20 mouse cellular contexts compared by ENCODE assay signal in the genomic region with DNA sequence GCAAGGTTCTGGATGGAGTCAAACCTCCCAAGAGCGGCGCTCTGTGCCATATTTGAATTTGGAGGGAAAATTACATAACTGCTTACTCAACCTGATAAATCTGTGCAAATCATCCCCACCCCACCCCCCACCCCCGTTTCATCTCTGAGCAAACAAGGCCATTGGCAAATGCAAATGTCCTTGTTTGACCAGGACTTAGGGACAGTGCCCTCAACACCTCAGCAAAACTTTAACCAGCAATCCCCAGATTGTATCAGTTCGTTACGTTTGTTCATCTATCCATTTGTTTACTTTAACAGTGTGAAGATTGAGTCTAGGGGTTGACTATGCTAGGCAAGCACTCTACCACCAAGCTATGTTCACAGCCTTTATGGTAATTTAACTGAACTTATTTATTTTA.
"Had no signal": no experiment of that assay in that cellular context is flagged by ENCODE, and none has a peak within 500 bp of the region (broad histone marks: within the 10 kb centered on the region; RNA-seq: fewer than 3 reads in every experiment).

No protein-coding gene starts in this region.

- H3K4me1 ChIP-seq: midbrain, embryonic 13.5 days; neural tube, embryonic 12.5 days; neural tube, embryonic 15.5 days had no signal

- H3K27me3 ChIP-seq: kidney, embryonic 15.5 days; midbrain, embryonic 13.5 days; neural tube, embryonic 12.5 days; neural tube, embryonic 15.5 days had no signal

- H3K9ac ChIP-seq: kidney, embryonic 15.5 days; lung, embryonic 14.5 days; midbrain, embryonic 13.5 days; neural tube, embryonic 12.5 days; neural tube, embryonic 15.5 days had no signal

- H3K4me3 ChIP-seq: kidney, embryonic 15.5 days; midbrain, embryonic 13.5 days; neural tube, embryonic 12.5 days; neural tube, embryonic 15.5 days had no signal

- H3K27ac ChIP-seq: hindbrain, postnatal 0 days; kidney, embryonic 15.5 days; macrophage; midbrain, embryonic 13.5 days; neural tube, embryonic 12.5 days; neural tube, embryonic 15.5 days; stomach, postnatal 0 days had no signal

- ATAC-seq: hindbrain, postnatal 0 days; inflammation-experienced regulatory T-cells, adult 6 months; lung, postnatal 0 days; midbrain, embryonic 13.5 days had no signal

- H3K36me3 ChIP-seq: kidney, embryonic 15.5 days; midbrain, embryonic 13.5 days; neural tube, embryonic 12.5 days; neural tube, embryonic 15.5 days had no signal

- H3K4me2 ChIP-seq: kidney, embryonic 15.5 days; lung, embryonic 14.5 days; midbrain, embryonic 13.5 days; neural tube, embryonic 12.5 days; neural tube, embryonic 15.5 days had no signal

- H3K9me3 ChIP-seq: kidney, embryonic 15.5 days; midbrain, embryonic 13.5 days; neural tube, embryonic 12.5 days; neural tube, embryonic 15.5 days had no signal

- DNase-seq: kidney, adult 11 months; kidney, adult 8-10 months; kidney, postnatal 14 days; kidney, postnatal 4 days; lung, embryonic 14.5 days; right cerebral cortex, adult 18-20 months; right cerebral cortex, postnatal 14 days; right cerebral cortex, postnatal 4 days; thymus, adult 2 months; thymus, postnatal 14 days; thymus, postnatal 4 days had no signal
